In genomic region chr4:109430854-109431253, GRCm38 (mm10) we compare ENCODE assay signal across 8 mouse cellular contexts. TPM values are rescaled to one million over a fixed set of nuclear protein-coding genes. Genes with fewer than 3 reads are reported as not detected.
DNase-seq lines count a peak whose midpoint lies in the region; ATAC-seq and TF ChIP-seq lines count a peak whose summit lies in the region.

No protein-coding gene starts in this region.

- no peaks in the 10 kb centered on the region for H3K9me3 ChIP-seq in heart, embryonic 11.5 days (replicated peaks; ENCODE audit: control insufficient read depth, low read length)
- H3K9me3 ChIP-seq in kidney, embryonic 14.5 days (ENCODE audit: control insufficient read depth, low read length), result no peaks in the 10 kb centered on the region
- H3K9me3 ChIP-seq in lung, embryonic 14.5 days (ENCODE audit: low read depth, low read length), result no peaks in the 10 kb centered on the region

- no peaks in the 10 kb centered on the region for H3K4me1 ChIP-seq in cortical plate, adult 2 months (ENCODE audit: control insufficient read depth, insufficient read depth, low read length)
- peaks cover 13% of the 10 kb centered on the region for H3K4me1 ChIP-seq in heart, embryonic 11.5 days (ENCODE audit: control insufficient read depth, insufficient read depth, low read length)
- H3K4me1 ChIP-seq in kidney, embryonic 14.5 days (ENCODE audit: control insufficient read depth, insufficient read depth, low read length), result no peaks in the 10 kb centered on the region
- no peaks in the 10 kb centered on the region for H3K4me1 ChIP-seq in lung, embryonic 14.5 days (ENCODE audit: insufficient read depth)

- peak; percentile 12 to 33 for DNase-seq in CD8-positive naive resting alpha-beta T cell, adult 2 months (ENCODE audit: low read depth in 2 of 2, low spot score in 2 of 2)
- peak; percentile 80 for DNase-seq in WW6 (ENCODE audit: low read depth, low spot score)
- peak; percentile 79 for DNase-seq in lung, embryonic 14.5 days
- peak; percentile 35 for DNase-seq in right cerebral cortex, postnatal 4 days
- DNase-seq in frontal cortex, postnatal 25 days (ENCODE audit: low spot score in 2 of 2), result no peak

- no peaks in the 10 kb centered on the region for H3K36me3 ChIP-seq in heart, embryonic 11.5 days (ENCODE audit: control insufficient read depth, insufficient read depth, low read length)
- H3K36me3 ChIP-seq in kidney, embryonic 14.5 days (ENCODE audit: control insufficient read depth, insufficient read depth, low read length), result no peaks in the 10 kb centered on the region
- no peaks in the 10 kb centered on the region for H3K36me3 ChIP-seq in lung, embryonic 14.5 days (ENCODE audit: insufficient read depth)

- TF ChIP-seq POLR2A in cortical plate, adult 2 months (IDR thresholded peaks at IDR 0.05; ENCODE audit: extremely low read depth, insufficient read depth, low read length), result no peak

- TF ChIP-seq CTCF in cortical plate, adult 2 months (IDR thresholded peaks at IDR 0.05; ENCODE audit: extremely low read depth, insufficient read depth, low read length), result peak; percentile 60
- peak; percentile 83 for TF ChIP-seq CTCF in lung, embryonic 14.5 days (IDR thresholded peaks at IDR 0.05; ENCODE audit: low read depth)

- no peak overlapping the region for H3K27ac ChIP-seq in cortical plate, adult 2 months (ENCODE audit: insufficient read depth, low read length)
- H3K27ac ChIP-seq in heart, embryonic 11.5 days (ENCODE audit: low read depth, low read length), result no peak overlapping the region
- no peak overlapping the region for H3K27ac ChIP-seq in kidney, embryonic 14.5 days (ENCODE audit: low read depth, low read length)
- H3K27ac ChIP-seq in lung, embryonic 14.5 days (ENCODE audit: low read depth), result no peak overlapping the region

- 37% methylated on average over 13 of the region's 13 CpGs for WGBS in heart, embryonic 11.5 days (ENCODE audit: insufficient replicate concordance)
- WGBS in kidney, embryonic 14.5 days, result 53% methylated on average over 13 of the region's 13 CpGs
- WGBS in lung, embryonic 14.5 days, result 44% methylated on average over 13 of the region's 13 CpGs

- no peak overlapping the region for H3K4me3 ChIP-seq in cortical plate, adult 2 months (ENCODE audit: insufficient read depth, low read length)
- H3K4me3 ChIP-seq in heart, embryonic 11.5 days (ENCODE audit: low read depth, low read length), result no peak overlapping the region
- no peak overlapping the region for H3K4me3 ChIP-seq in kidney, embryonic 14.5 days (ENCODE audit: low read length)
- no peak overlapping the region for H3K4me3 ChIP-seq in lung, embryonic 14.5 days (ENCODE audit: low read depth, low read length)

- ATAC-seq in heart, embryonic 11.5 days (replicated peaks; ENCODE audit: insufficient number of reproducible peaks, low FRiP score, low TSS enrichment), result peak; percentile 71
- 0 out of 2 replicates have a peak, but pooled peaks have one; percentile 18 for ATAC-seq in kidney, embryonic 14.5 days (ENCODE audit: low FRiP score, low TSS enrichment)
- peak; percentile 59 for ATAC-seq in lung, embryonic 14.5 days (ENCODE audit: insufficient read depth)

- no peak overlapping the region for H3K4me2 ChIP-seq in heart, embryonic 11.5 days
- no peak overlapping the region for H3K4me2 ChIP-seq in kidney, embryonic 14.5 days (replicated peaks; ENCODE audit: low read depth, low read length)
- no peak overlapping the region for H3K4me2 ChIP-seq in lung, embryonic 14.5 days

- no peak overlapping the region for H3K9ac ChIP-seq in heart, embryonic 11.5 days (ENCODE audit: low read depth, low read length)
- H3K9ac ChIP-seq in kidney, embryonic 14.5 days (ENCODE audit: low read depth, low read length), result no peak overlapping the region
- H3K9ac ChIP-seq in lung, embryonic 14.5 days, result no peak overlapping the region

- H3K27me3 ChIP-seq in heart, embryonic 11.5 days (ENCODE audit: control insufficient read depth, insufficient read depth, low read length), result no peaks in the 10 kb centered on the region
- no peaks in the 10 kb centered on the region for H3K27me3 ChIP-seq in kidney, embryonic 14.5 days (ENCODE audit: control insufficient read depth, insufficient read depth, low read length)
- H3K27me3 ChIP-seq in lung, embryonic 14.5 days (ENCODE audit: insufficient read depth, low read length), result no peaks in the 10 kb centered on the region

RNA-seq across cellular contexts. Expression of gene Ttc39a, which starts 24.4 kb away (rescaled TPM):
- 4.0 and 5.0 TPM in 2 replicates for polyA plus RNA-seq in cortical plate, adult 2 months (2012; rRNA removed)
- polyA plus RNA-seq in heart, embryonic 11.5 days (2014; fragmentation: Nextera tagmentation; extraction: Ambion mirVana), result 10.8 and 11.4 TPM in 2 replicates
- polyA plus RNA-seq in kidney, embryonic 14.5 days (2014; fragmentation: Nextera tagmentation; extraction: Ambion mirVana), result 4.4 and 6.1 TPM in 2 replicates
- 5.5 and 5.9 TPM in 2 replicates for polyA plus RNA-seq in lung, embryonic 14.5 days (2014; fragmentation: Nextera tagmentation; extraction: Ambion mirVana)

RNA-seq across cellular contexts. Expression of gene Rnf11, which starts 53.7 kb away (rescaled TPM):
- 174 and 187 TPM in 2 replicates for polyA plus RNA-seq in cortical plate, adult 2 months (2012; rRNA removed)
- 47.1 and 47.8 TPM in 2 replicates for polyA plus RNA-seq in heart, embryonic 11.5 days (2014; fragmentation: Nextera tagmentation; extraction: Ambion mirVana)
- 31.0 and 44.8 TPM in 2 replicates for polyA plus RNA-seq in kidney, embryonic 14.5 days (2014; fragmentation: Nextera tagmentation; extraction: Ambion mirVana)
- 54.6 and 54.7 TPM in 2 replicates for polyA plus RNA-seq in lung, embryonic 14.5 days (2014; fragmentation: Nextera tagmentation; extraction: Ambion mirVana)

Comparison
In these comparisons a context has a peak if more than half of its experiments do, and no peak if none do; other contexts are left out.
1. DNase-seq: peak in CD8-positive naive resting alpha-beta T cell, adult 2 months (2 of 2), WW6 (single experiment), lung, embryonic 14.5 days (single experiment) and right cerebral cortex, postnatal 4 days (single experiment); none in frontal cortex, postnatal 25 days (0 of 2).
2. ATAC-seq: peak in every context shown above with its lines; median percentile 71 in heart, embryonic 11.5 days; 59 in lung, embryonic 14.5 days; 18 in kidney, embryonic 14.5 days.